Mouse (Mus musculus): ENCODE results near the gene Il6ra.

DNA sequence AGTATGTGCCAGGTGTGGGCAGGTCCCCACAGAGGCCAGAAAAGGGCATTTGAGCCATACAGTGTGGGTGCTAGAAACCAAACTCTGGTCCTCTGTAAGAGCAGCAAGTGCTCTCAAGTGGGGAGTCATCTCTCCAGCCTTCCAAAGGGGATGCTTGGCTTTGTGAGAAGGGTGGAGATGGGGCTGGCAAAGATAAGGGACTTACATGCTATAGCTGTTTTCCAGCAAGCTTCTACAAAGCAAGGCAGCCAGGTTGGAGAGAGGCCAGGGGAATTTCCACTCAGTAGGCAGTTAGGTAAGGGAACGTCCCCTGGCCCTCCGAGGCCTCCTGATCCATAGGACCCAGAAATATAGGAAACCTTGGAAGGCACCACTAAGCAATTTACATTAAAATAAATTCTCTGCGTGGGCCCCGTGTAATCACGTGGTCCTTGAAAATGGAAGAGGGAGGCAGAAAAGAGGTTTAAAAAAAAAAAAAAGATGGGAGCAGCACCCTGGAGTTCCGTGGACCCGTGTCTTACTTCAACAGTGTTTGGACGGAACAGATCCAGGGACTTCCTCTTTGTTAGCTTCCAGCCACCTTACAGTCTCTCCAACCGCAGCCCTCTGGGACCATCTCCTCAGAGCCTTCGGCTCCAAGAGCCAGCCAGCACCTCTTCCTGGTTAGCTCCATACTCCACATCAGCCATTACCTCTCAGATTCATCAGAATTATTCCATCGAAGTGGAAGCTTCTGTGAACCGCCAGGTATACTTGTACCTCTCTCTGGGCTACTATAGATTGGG lies 92.5 kb downstream of the Il6ra start:
- TF ChIP-seq POLR2A (IDR thresholded peaks at IDR 0.05; ENCODE audit: low read depth, low read length): no peak
- no peak for TF ChIP-seq CTCF (IDR thresholded peaks at IDR 0.05; ENCODE audit: extremely low read depth, insufficient read length, insufficient replicate concordance, low read depth, low read length)

All from small intestine, adult 2 months (tissue).